Mouse (Mus musculus) urinary bladder, postnatal 4 days (tissue): ENCODE data around the gene Tctex1d1.

ENCODE experiments used
- DNase-seq, 2 experiments: peaks; one replicate each; pipeline ENCODE4 v3.0.0; 2021 to 2022; ENCODE audit warnings: low spot score in 2 of 2

Tctex1d1 gene

GRCm38 (mm10) chr4:102988526-102988925 is 10.1 kb downstream of the Tctex1d1 start:
- DNase-seq: no peak

DNA sequence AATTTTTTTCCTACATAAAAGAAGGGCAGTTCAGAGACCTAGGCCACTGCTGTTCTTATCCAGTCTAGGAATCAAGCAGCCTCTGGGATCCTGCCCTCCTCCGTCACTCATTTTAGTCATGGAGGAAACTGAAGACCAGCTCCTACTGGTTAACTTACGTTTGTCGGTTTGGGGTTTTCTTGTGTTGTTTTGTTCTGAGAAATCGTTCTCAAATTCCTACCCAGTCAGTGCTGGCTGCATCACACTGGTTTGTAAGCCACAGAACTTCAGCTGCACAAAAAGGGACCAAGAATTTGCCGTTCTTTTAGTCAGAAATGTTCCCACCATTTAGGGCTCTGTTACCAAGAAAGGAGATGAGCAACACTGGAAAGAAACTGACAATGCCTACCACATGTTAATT is 11.0 kb downstream of the Tctex1d1 start:
- no peak for DNase-seq

- no peak for DNase-seq
These were observed 11.6 kb downstream of the Tctex1d1 start for GRCm38 (mm10) chr4:102990016-102990415.

GRCm38 (mm10) chr4:102990595-102991340 is 12.4 kb downstream of the Tctex1d1 start:
- no peak for DNase-seq

DNA sequence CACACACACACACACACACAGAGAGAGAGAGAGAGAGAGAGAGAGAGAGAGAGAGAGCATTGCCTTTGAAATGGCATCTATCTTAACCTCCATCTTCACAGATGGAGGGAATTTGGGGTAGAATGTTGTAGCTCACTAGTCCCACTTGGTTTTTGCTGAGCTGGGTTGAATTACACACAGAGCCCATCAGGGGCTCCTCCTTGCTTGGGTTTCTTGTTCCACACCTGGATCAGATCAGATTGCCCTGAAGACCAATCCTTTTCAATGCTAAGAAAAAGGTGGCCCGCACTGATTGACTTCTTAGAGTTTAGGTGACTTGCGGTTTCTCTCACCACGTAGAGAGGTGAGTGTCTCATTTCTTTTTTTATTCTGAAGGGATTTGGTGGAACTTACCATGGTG is 13.3 kb downstream of the Tctex1d1 start:
- DNase-seq: no peak

DNA sequence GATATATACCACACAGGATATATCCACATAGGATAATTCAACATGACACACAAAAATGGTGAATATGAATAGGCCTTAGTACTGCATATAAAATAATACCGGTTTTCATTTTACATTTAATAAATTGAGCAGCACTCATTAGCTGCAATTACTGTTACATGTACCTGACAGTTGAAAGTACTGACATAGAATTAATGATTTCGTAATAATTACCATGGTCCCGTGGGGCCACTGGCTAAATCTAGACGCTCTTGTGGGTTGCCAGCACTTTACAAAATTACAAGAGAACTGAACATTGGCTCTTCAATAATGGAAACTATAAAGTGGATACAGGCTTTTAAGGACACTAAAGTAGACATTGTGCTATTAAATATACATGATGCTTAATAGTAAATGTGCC is 26.3 kb downstream of the Tctex1d1 start:
- DNase-seq: no peak

DNA sequence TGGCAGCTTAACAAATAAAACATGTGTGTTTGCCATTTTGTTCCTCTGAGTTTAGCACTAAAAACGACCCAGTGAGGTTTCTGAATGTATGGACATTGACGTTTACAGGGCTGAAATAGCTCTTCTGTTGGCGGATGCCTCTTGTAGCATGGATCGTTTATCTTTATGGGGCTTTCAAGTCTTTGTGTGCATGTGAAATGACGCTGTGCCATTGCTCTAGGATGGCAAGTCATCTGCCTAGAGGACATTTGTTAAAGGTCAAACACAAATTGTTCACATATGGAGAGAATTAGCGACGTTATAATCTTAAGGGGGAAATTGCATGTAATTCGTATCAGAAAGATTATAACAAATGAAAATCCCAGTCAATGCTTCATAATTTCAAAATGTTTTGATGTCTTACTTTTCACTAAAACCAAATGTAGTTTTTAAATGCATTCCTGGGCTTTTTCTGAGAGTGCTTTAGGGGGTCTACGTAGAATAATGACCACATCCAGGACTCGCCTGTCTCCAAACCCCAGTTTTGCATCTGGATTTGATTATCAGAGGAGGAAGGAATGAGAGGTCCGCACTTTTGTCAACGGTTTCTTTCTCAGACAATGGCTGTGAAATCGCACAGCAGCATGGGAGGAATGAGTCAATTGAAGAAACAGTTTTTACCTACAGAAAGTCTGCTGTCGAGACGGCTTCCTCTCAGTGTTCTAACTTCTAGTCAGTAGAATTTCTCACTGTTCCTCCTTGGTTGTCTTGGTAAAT is 27.0 kb downstream of the Tctex1d1 start:
- peak in 1 of 2 experiments; percentile 28 for DNase-seq

GRCm38 (mm10) chr4:103006266-103006665 is 27.9 kb downstream of the Tctex1d1 start:
- no peak for DNase-seq

GRCm38 (mm10) chr4:103006943-103007418 is 28.6 kb downstream of the Tctex1d1 start:
- peak in 1 of 2 experiments; percentile 20 for DNase-seq

- no peak for DNase-seq
These were observed 32.3 kb downstream of the Tctex1d1 start for GRCm38 (mm10) chr4:103010734-103011133.

- no peak for DNase-seq
These were observed 33.4 kb downstream of the Tctex1d1 start for GRCm38 (mm10) chr4:103011823-103012222.

DNA sequence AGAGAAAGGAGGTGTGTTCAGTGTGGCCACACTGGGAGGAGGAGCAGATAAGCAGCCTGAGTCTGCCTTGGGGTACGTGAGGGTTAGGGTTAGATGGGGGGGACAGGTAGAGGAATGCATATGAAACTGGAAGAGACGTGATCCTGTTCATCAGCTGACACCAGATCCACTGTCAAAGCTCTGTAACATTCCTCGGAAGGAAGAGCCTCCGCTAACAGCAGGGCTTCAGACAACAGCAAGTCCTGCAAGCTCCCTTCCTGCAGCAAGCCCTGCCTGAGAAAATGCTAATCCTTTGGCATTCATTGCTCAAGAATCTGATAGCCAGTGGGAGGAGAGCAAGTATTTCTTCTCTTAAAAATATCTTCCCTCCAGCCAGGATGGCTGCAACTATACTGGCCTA is 35.1 kb downstream of the Tctex1d1 start:
- DNase-seq: no peak

- DNase-seq: no peak
These were observed 48.2 kb downstream of the Tctex1d1 start, which contains the start of gene Insl5 for GRCm38 (mm10) chr4:103026621-103027020. Insl5 (minus strand) TSS chr4:103026842.

GRCm38 (mm10) chr4:103027745-103028144 is 49.3 kb downstream of the Tctex1d1 start:
- DNase-seq: no peak

DNA sequence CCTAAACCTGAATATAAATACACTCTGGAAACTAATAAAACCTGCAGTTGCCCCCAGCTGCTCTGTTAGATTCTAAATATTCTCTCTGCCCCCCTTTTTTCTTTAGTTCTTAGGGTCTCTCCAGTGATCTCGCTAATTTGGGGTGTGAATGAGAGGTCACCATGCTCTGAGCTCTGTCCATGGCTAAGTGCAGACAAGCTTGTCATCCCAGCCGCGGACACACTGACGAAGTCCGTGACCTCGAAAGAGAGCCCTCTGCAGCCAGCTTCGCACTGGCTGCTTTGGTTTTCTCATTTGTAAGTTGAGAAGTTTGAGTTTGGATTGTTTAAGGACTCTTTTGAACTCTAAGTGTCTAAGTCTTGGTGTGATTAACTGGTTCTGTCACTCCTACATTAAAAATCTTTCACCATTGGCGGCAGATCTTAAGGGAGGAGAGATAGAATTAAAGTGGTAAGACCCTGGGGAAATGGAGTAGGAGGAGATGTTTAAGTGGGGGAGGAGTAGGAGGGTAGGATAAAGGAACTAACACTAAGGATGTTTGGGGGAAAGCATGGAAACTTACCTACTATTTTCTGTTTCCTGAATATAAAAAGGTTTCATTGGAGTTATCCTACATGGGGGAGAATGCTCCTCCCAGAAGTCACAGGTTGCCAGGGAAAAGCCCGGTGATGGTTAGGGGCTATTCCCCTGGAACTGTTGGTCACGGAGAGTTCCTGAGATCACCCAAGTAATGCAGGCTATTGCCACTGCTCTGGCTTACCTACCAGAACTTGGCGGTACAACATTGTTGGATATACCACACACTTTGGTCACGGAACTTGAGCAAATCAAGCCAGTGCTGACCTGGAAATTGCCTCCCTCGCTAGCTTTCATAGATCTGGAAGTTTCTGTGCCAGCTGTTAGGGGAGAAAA is 50.0 kb downstream of the Tctex1d1 start:
- DNase-seq: no peak

- no peak for DNase-seq
These were observed 60.9 kb downstream of the Tctex1d1 start for GRCm38 (mm10) chr4:103039103-103039837.

DNA sequence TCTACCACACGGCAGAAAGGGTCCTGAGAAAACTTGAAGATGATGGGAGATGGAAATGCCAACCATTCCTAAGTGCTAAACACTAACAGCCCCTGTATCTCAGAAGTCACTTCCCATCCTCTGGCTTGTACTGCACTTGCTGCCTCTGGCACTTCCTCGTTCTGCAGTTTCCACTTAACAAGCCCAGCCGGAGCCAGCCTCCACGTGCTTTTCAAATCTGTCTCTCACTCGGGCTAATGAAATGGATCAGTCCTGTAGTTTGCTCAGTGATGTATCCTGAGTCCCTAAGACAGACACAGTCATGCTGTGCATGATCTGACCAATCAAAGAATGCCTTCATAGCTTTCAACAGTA is 61.4 kb downstream of the Tctex1d1 start:
- DNase-seq: no peak

- DNase-seq: no peak
These were observed 64.6 kb downstream of the Tctex1d1 start for GRCm38 (mm10) chr4:103042997-103043396.

DNA sequence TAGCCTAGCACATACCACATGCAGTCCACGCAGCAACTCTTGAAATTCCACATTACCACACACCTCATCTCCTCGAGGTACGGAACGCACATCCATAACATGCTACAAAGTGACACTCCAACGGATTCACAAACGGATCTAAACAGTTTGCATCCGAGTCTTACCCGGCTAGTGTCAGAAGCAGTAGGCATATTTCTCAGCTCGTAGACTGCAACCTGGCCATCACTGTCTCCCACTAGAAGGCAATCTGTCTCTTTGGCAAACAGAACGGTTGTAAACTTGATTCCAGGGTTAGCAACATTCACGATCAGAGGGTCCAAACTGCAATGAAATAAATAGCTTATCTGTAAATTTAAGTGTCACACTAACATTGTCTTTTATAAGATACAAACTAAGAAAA is 69.6 kb downstream of the Tctex1d1 start:
- DNase-seq: no peak
